Mouse (Mus musculus): ENCODE measurements around the gene Epop.

DNA sequence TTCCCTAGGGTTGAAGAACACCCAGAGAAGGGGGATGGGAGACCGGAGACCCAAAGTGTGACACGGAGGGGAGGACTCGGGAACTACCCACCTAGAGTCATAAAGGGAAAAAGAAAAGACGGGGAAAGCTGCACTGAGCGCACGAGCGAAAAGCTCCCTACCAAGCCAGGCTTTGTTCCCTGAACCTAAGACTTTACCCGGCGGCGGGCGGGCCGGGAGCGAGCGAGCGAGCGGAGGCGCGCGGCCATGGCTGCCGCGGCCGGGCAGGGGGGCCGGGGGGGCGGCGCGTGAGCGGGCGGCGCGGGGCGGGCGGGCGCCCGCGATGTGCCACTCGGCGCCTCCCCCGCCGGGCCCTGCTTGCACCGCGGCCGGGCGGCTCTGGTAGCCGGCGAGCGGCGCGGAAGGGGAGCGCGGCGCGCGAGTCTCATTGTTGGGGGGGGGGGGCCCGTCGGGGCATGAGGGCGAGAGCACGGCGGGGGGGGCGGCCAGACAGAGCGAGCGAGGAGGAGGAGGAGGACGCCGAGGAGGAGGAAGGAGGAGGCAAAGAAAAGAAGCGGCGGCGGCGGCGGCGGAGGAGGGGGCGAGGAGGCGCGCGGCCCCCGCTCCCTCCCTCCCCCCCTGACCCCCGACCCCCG, 33.5 kb upstream of the Epop start, which contains the start of gene Mllt6:
- TF ChIP-seq CTCF (IDR thresholded peaks at IDR 0.05) (no peak), EP300 (IDR thresholded peaks at IDR 0.05) (no peak)
